7 mouse cellular contexts compared by ENCODE assay signal in genomic region chr5:74277712-74278111, GRCm38 (mm10).
A peak's percentile ranks its signal among the peaks of the same experiment; 100 is the strongest.
DNase-seq lines count a peak whose midpoint lies in the region; ATAC-seq and TF ChIP-seq lines count a peak whose summit lies in the region.

No protein-coding gene starts in this region.

- no peak overlapping the region for H3K4me3 ChIP-seq in intestine, embryonic 16.5 days (ENCODE audit: low read length)
- H3K4me3 ChIP-seq in midbrain, embryonic 14.5 days (replicated peaks; ENCODE audit: low read depth, low read length) = no peak overlapping the region
- no peak overlapping the region for H3K4me3 ChIP-seq in spleen, adult 2 months (ENCODE audit: extremely low read depth, insufficient read depth, insufficient read length)

- no peak overlapping the region; the same call in 1 of the 2 replicates for H3K27ac ChIP-seq in intestine, embryonic 16.5 days (ENCODE audit: low read length)
- no peak overlapping the region for H3K27ac ChIP-seq in midbrain, embryonic 14.5 days (replicated peaks; ENCODE audit: low read depth, low read length)
- no peak overlapping the region for H3K27ac ChIP-seq in spleen, adult 2 months (ENCODE audit: insufficient read depth, low read length)

- intact Hi-C loops in left cerebral cortex, postnatal 25 days (cut with DNase I) = loop anchor here (2.0 to 5.0 kb wide), 7 partner anchors 80 to 590 kb away; partner anchors contain the start of genes Rasl11b and Usp46

- H3K36me3 ChIP-seq in intestine, embryonic 16.5 days (ENCODE audit: control insufficient read depth, insufficient read depth, low read length) = no peaks in the 10 kb centered on the region
- no peaks in the 10 kb centered on the region for H3K36me3 ChIP-seq in midbrain, embryonic 14.5 days (ENCODE audit: control insufficient read depth, insufficient read depth, low read length)
- no peaks in the 10 kb centered on the region for H3K36me3 ChIP-seq in spleen, adult 2 months (ENCODE audit: control insufficient read depth, insufficient read depth, low read length)

- no peak for TF ChIP-seq POLR2A in spleen, adult 2 months (IDR thresholded peaks at IDR 0.05; ENCODE audit: low read depth, low read length)

- ATAC-seq in intestine, embryonic 16.5 days = peak; percentile 78
- ATAC-seq in midbrain, embryonic 14.5 days (ENCODE audit: low FRiP score, low TSS enrichment) = peak; percentile 62; the same call in 1 of the 2 replicates

- 0% methylated on average over 3 of the region's 3 CpGs for WGBS in intestine, embryonic 16.5 days
- 15% methylated on average over 3 of the region's 3 CpGs for WGBS in midbrain, embryonic 14.5 days
- 4% methylated on average over 3 of the region's 3 CpGs for WGBS in spleen, adult 2 months

- peaks cover 7% of the 10 kb centered on the region for H3K4me1 ChIP-seq in intestine, embryonic 16.5 days (ENCODE audit: control insufficient read depth, insufficient read depth, low read length)
- no peaks in the 10 kb centered on the region; the same call in 1 of the 2 replicates for H3K4me1 ChIP-seq in midbrain, embryonic 14.5 days (ENCODE audit: control insufficient read depth, insufficient read depth, low read length)
- no peaks in the 10 kb centered on the region for H3K4me1 ChIP-seq in spleen, adult 2 months (ENCODE audit: control insufficient read depth, insufficient read depth, insufficient read length)

- TF ChIP-seq CTCF in spleen, adult 2 months (IDR thresholded peaks at IDR 0.05; ENCODE audit: extremely low read depth, insufficient read depth, insufficient read length, insufficient replicate concordance) = peak; percentile 74; the same call in 1 of the 2 replicates

- H3K4me2 ChIP-seq in intestine, embryonic 16.5 days (ENCODE audit: low read depth, low read length) = no peak overlapping the region; the same call in 1 of the 2 replicates
- H3K4me2 ChIP-seq in midbrain, embryonic 14.5 days (ENCODE audit: low read length) = no peak overlapping the region

- H3K9ac ChIP-seq in intestine, embryonic 16.5 days (ENCODE audit: low read depth, low read length) = no peak overlapping the region
- H3K9ac ChIP-seq in midbrain, embryonic 14.5 days (replicated peaks; ENCODE audit: low read length) = no peak overlapping the region

- H3K27me3 ChIP-seq in intestine, embryonic 16.5 days (replicated peaks; ENCODE audit: control insufficient read depth, insufficient read depth, low read length) = no peaks in the 10 kb centered on the region
- H3K27me3 ChIP-seq in midbrain, embryonic 14.5 days (ENCODE audit: control insufficient read depth, insufficient read depth, low read length) = no peaks in the 10 kb centered on the region
- no peaks in the 10 kb centered on the region for H3K27me3 ChIP-seq in spleen, adult 2 months (ENCODE audit: control insufficient read depth, insufficient read depth, low read length)

- no peaks in the 10 kb centered on the region for H3K9me3 ChIP-seq in intestine, embryonic 16.5 days (ENCODE audit: control insufficient read depth, low read length)
- H3K9me3 ChIP-seq in midbrain, embryonic 14.5 days (ENCODE audit: control insufficient read depth, low read length) = no peaks in the 10 kb centered on the region

- DNase-seq in adrenal gland, adult 2 months = peak; percentile 83
- peak; percentile 93 for DNase-seq in embryo, embryonic 11 days
- DNase-seq in gonadal fat pad, adult 2 months (ENCODE audit: low read depth) = peak; percentile 24
- peak; percentile 92 to 95 for DNase-seq in left cerebral cortex, postnatal 25 days (ENCODE audit: low spot score in 2 of 2)
- peak; percentile 95 for DNase-seq in midbrain, embryonic 14.5 days
- DNase-seq in spleen, adult 2 months (ENCODE audit: low read depth in 1 of 2, low spot score in 2 of 2) = peak; percentile 30 to 62

Comparison
In these comparisons a context has a peak if more than half of its experiments do, and no peak if none do; other contexts are left out.
1. DNase-seq: peak in every context shown above with its lines; median percentile 95 in midbrain, embryonic 14.5 days; 94 in left cerebral cortex, postnatal 25 days; 93 in embryo, embryonic 11 days; 83 in adrenal gland, adult 2 months; 46 in spleen, adult 2 months; 24 in gonadal fat pad, adult 2 months.